Mouse (Mus musculus) intestine, embryonic 14.5 days (tissue): ENCODE results near the gene 4921539E11Rik. TPM values are rescaled to one million over a fixed set of nuclear protein-coding genes. Genes with fewer than 3 reads are reported as not detected.

ENCODE experiments used
- ATAC-seq: fragments of 200-750 bp; cut with Nextera tagmentation; replicated peaks from 2 replicates; pipeline ENCODE4 v1.8.0; 2017; ENCODE audit warnings: low read depth, moderate number of reproducible peaks, moderate TSS enrichment, moderate library complexity; ENCODE audit not compliant: low FRiP score, low TSS enrichment
- DNase-seq: peaks from one replicate; pipeline ENCODE4 v3.0.0-alpha.2; 2018; ENCODE audit warnings: low spot score
- H3K27ac ChIP-seq: fragments of 300-500 bp; sonication (generic); 2 replicates; pipeline ENCODE4 v1.5.1; 2014; ENCODE audit warnings: low read depth, mild to moderate bottlenecking, control low read depth
- H3K27me3 ChIP-seq: fragments of 300-500 bp; sonication (generic); replicated peaks from 2 replicates; pipeline ENCODE4 v1.6.1; 2014; ENCODE audit warnings: low read length, control low read depth; ENCODE audit not compliant: control insufficient read depth, insufficient read depth
- H3K36me3 ChIP-seq: fragments of 300-500 bp; sonication (generic); 2 replicates; pipeline ENCODE4 v1.6.1; 2014; ENCODE audit warnings: low read length, control low read depth; ENCODE audit not compliant: control insufficient read depth, insufficient read depth
- H3K4me1 ChIP-seq: fragments of 300-500 bp; sonication (generic); replicated peaks from 2 replicates; pipeline ENCODE4 v1.6.1; 2014; ENCODE audit warnings: low read length, control low read depth, mixed read lengths; ENCODE audit not compliant: control insufficient read depth, insufficient read depth
- H3K4me2 ChIP-seq: fragments of 300-500 bp; sonication (generic); 2 replicates; pipeline ENCODE4 v1.6.1; 2014; ENCODE audit warnings: low read length
- H3K4me3 ChIP-seq: fragments of 300-500 bp; sonication (generic); 2 replicates; pipeline ENCODE4 v1.5.1; 2014; ENCODE audit warnings: low read depth, low read length, control low read depth, mixed read lengths
- H3K9ac ChIP-seq: fragments of 300-500 bp; sonication (generic); 2 replicates; pipeline ENCODE4 v1.6.1; 2014; ENCODE audit warnings: mild to moderate bottlenecking, low read length
- H3K9me3 ChIP-seq: fragments of 300-500 bp; sonication (generic); 2 replicates; pipeline ENCODE4 v1.6.1; 2016; ENCODE audit warnings: low read length, control low read depth; ENCODE audit not compliant: control insufficient read depth
- WGBS: fragments of 180-500 bp; shearing (Covaris S2); extraction: QIAGEN DNeasy Blood & Tissue Kit; methylation state at CpG from one replicate; pipeline ENCODE4 v1.1.7; 2014; 5-methylcytosine and 5-hydroxymethylcytosine counted together
- polyA plus RNA-seq: library from polyadenylated mRNA; unstranded; fragments of >200 nt; fragmentation: Nextera tagmentation; extraction: Ambion mirVana; gene quantifications from 2 replicates; pipeline ENCODE4 v1.2.1, GENCODE M21; 2014

Gene 4921539E11Rik
- polyA plus RNA-seq, 1 experiment from 2014 or later, result not detected

DNA sequence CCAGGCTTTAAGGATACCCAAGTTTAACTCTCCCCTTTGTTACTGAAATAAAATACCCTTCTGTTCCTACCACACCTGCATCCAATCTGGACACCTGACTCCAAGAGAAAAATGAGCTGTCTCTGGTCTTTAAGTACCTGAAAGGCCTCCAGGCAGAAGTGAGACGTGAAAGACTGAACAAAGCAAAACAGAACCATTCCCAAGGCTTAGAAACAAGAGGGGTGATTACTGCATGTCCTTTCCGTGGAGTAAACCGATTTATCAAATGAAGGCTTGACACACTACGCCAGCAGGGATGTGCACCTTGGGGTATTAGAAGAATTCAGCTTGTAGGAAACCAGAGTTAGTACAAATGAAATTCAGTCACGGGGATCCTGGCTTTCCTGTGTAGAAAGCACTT, 71.7 kb downstream of the 4921539E11Rik start:
- Histone ChIP-seq H3K4me3 (no peak overlapping the region), H3K27ac (no peak overlapping the region), H3K9ac (no peak overlapping the region), H3K4me2 (no peak overlapping the region), H3K9me3 (no peaks in the 10 kb centered on the region), H3K36me3 (no peaks in the 10 kb centered on the region), H3K4me1 (peaks cover 4% of the 10 kb centered on the region; the same call in 1 of the 2 replicates), H3K27me3 (no peaks in the 10 kb centered on the region)
- ATAC-seq (no peak), DNase-seq (no peak)
- 67% methylated on average over 5 of the region's 5 CpGs for WGBS

GRCm38 (mm10) chr4:103216046-103216445, 74.6 kb downstream of the 4921539E11Rik start:
- DNase-seq (no peak), ATAC-seq (no peak)
- Histone ChIP-seq H3K27ac (no peak overlapping the region), H3K36me3 (peaks cover 5% of the 10 kb centered on the region; the same call in 1 of the 2 replicates), H3K4me1 (peaks cover 16% of the 10 kb centered on the region; the same call in 1 of the 2 replicates), H3K9ac (no peak overlapping the region), H3K27me3 (no peaks in the 10 kb centered on the region), H3K4me2 (no peak overlapping the region), H3K4me3 (no peak overlapping the region), H3K9me3 (no peaks in the 10 kb centered on the region)
- WGBS, result 82% methylated on average over 6 of the region's 6 CpGs

GRCm38 (mm10) chr4:103214925-103215820, 75.5 kb downstream of the 4921539E11Rik start, which contains the start of gene Slc35d1:
Gene Slc35d1, minus strand, starts transcription at chr4:103215164.
- ATAC-seq (peak; percentile 92), DNase-seq (peak; percentile 90)
- H3K27ac ChIP-seq, result peak within 1 kb of the TSS; percentile 95
- peaks cover 8% of the 10 kb centered on the region; the same call in 1 of the 2 replicates for H3K36me3 ChIP-seq
- H3K27me3 ChIP-seq, result no peaks in the 10 kb centered on the region
- H3K9ac ChIP-seq, result peak within 1 kb of the TSS; percentile 98
- H3K4me3 ChIP-seq, result peak within 1 kb of the TSS; percentile 92
- 3% methylated on average over 62 of the region's 70 CpGs for WGBS
- H3K4me2 ChIP-seq, result peak within 1 kb of the TSS; percentile 57
- no peaks in the 10 kb centered on the region for H3K9me3 ChIP-seq
- peaks cover 16% of the 10 kb centered on the region; the same call in 1 of the 2 replicates for H3K4me1 ChIP-seq

- WGBS, result under 1% methylated on average over 44 of the region's 48 CpGs
Observed at GRCm38 (mm10) chr4:103214498-103214924, 76.2 kb downstream of the 4921539E11Rik start.

DNA sequence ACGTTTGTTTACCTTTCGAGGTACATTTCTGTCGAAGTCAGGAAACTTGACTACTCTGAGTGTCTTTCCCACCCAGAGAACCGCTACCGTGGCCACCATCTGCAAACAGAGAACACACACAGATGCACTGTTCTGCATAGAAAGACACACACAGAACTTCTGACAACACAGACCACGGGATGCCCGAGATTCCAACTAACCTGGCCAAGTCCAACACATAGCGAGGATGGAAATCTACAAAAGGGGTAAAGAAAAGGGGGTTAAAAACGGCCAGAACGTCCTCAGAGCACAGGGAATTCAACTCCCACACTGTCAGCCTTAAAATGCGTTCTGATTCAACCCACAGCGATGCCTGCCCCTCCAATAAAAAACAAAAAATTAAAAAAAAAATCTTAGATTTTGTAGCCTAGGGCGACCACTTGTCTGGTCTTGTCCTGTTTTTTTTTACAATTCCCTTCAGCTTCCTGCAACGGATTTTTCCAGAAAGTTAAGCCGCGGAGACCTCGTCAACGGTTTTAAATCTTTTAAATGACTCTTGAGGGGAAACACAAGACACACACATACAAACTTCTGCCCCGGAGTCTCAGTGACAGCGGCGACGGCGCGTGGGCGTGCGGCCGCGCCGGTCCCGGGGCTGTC, 76.7 kb downstream of the 4921539E11Rik start:
- DNase-seq (peak; percentile 62), ATAC-seq (no peak)
- H3K4me1 ChIP-seq, result peaks cover 16% of the 10 kb centered on the region; the same call in 1 of the 2 replicates
- 2% methylated on average over 30 of the region's 30 CpGs for WGBS
- H3K27ac ChIP-seq, result peak overlapping the region; percentile 95
- no peaks in the 10 kb centered on the region for H3K27me3 ChIP-seq
- peak overlapping the region; percentile 98 for H3K9ac ChIP-seq
- H3K36me3 ChIP-seq, result peaks cover 20% of the 10 kb centered on the region
- peak overlapping the region; percentile 92 for H3K4me3 ChIP-seq
- H3K9me3 ChIP-seq, result no peaks in the 10 kb centered on the region
- H3K4me2 ChIP-seq, result peak overlapping the region; percentile 57

More at GRCm38 (mm10) chr4:103214498-103214924, 76.2 kb downstream of the 4921539E11Rik start:
- Histone ChIP-seq H3K27me3 (no peaks in the 10 kb centered on the region), H3K9me3 (no peaks in the 10 kb centered on the region), H3K4me3 (peak overlapping the region; percentile 92), H3K9ac (peak overlapping the region; percentile 98), H3K4me1 (peaks cover 16% of the 10 kb centered on the region; the same call in 1 of the 2 replicates), H3K4me2 (peak overlapping the region; percentile 57), H3K36me3 (peaks cover 14% of the 10 kb centered on the region), H3K27ac (peak overlapping the region; percentile 95)
- DNase-seq (peak; percentile 88), ATAC-seq (peak; percentile 74)

GRCm38 (mm10) chr4:103208553-103208952, 82.1 kb downstream of the 4921539E11Rik start:
- H3K4me2 ChIP-seq, result no peak overlapping the region
- no peaks in the 10 kb centered on the region for H3K9me3 ChIP-seq
- no peaks in the 10 kb centered on the region for H3K27me3 ChIP-seq
- DNase-seq, result no peak
- ATAC-seq, result no peak
- peaks cover 11% of the 10 kb centered on the region; the same call in 1 of the 2 replicates for H3K4me1 ChIP-seq
- no peak overlapping the region for H3K27ac ChIP-seq
- peaks cover 65% of the 10 kb centered on the region for H3K36me3 ChIP-seq
- H3K9ac ChIP-seq, result no peak overlapping the region
- H3K4me3 ChIP-seq, result no peak overlapping the region
- 87% methylated on average over 1 of the region's 1 CpGs for WGBS

GRCm38 (mm10) chr4:103203646-103204045, 87.0 kb downstream of the 4921539E11Rik start:
- peak; percentile 24 for DNase-seq
- no peak overlapping the region for H3K4me2 ChIP-seq
- H3K4me3 ChIP-seq, result no peak overlapping the region
- no peaks in the 10 kb centered on the region for H3K27me3 ChIP-seq
- no peak overlapping the region for H3K27ac ChIP-seq
- no peak for ATAC-seq
- no peaks in the 10 kb centered on the region for H3K9me3 ChIP-seq
- H3K4me1 ChIP-seq, result no peaks in the 10 kb centered on the region
- no peak overlapping the region for H3K9ac ChIP-seq
- 78% methylated on average over 2 of the region's 2 CpGs for WGBS
- peaks cover 58% of the 10 kb centered on the region for H3K36me3 ChIP-seq

GRCm38 (mm10) chr4:103200046-103200445, 90.6 kb downstream of the 4921539E11Rik start:
- no peak for ATAC-seq
- H3K36me3 ChIP-seq, result peaks cover 48% of the 10 kb centered on the region
- no peak for DNase-seq
- H3K27ac ChIP-seq, result no peak overlapping the region
- H3K27me3 ChIP-seq, result no peaks in the 10 kb centered on the region
- no peak overlapping the region for H3K4me3 ChIP-seq
- WGBS, result 89% methylated on average over 1 of the region's 1 CpGs
- no peaks in the 10 kb centered on the region for H3K4me1 ChIP-seq
- H3K4me2 ChIP-seq, result no peak overlapping the region
- no peak overlapping the region for H3K9ac ChIP-seq
- H3K9me3 ChIP-seq, result no peaks in the 10 kb centered on the region
